Comparison of ENCODE assay signal across 10 mouse cellular contexts in genomic region chr8:118979800-118980199, GRCm38 (mm10).
DNase-seq lines count a peak whose midpoint lies in the region; ATAC-seq lines count a peak whose summit lies in the region.
"Had no signal": no experiment of that assay in that cellular context is flagged by ENCODE, and none has a peak within 500 bp of the region (broad histone marks: within the 10 kb centered on the region; RNA-seq: fewer than 3 reads in every experiment).

No protein-coding gene starts in this region.

- no peaks in the 10 kb centered on the region for H3K9me3 ChIP-seq in kidney, embryonic 15.5 days (replicated peaks)
- H3K9me3 ChIP-seq: embryonic facial prominence, embryonic 15.5 days had no signal

- H3K4me1 ChIP-seq in kidney, embryonic 15.5 days: no peaks in the 10 kb centered on the region
- H3K4me1 ChIP-seq: embryonic facial prominence, embryonic 15.5 days; limb, embryonic 13.5 days had no signal

- H3K36me3 ChIP-seq in kidney, embryonic 15.5 days: no peaks in the 10 kb centered on the region
- H3K36me3 ChIP-seq: embryonic facial prominence, embryonic 15.5 days; limb, embryonic 13.5 days had no signal

- ATAC-seq in kidney, embryonic 15.5 days (replicated peaks; ENCODE audit: low FRiP score): no peak

- H3K4me2 ChIP-seq in kidney, embryonic 15.5 days: no peak overlapping the region
- H3K4me2 ChIP-seq: embryonic facial prominence, embryonic 15.5 days; limb, embryonic 13.5 days had no signal

- no peaks in the 10 kb centered on the region for H3K27me3 ChIP-seq in kidney, embryonic 15.5 days
- H3K27me3 ChIP-seq: embryonic facial prominence, embryonic 15.5 days had no signal

- 23% methylated on average over 5 of the region's 5 CpGs for WGBS in kidney, embryonic 15.5 days

- no peak overlapping the region for H3K9ac ChIP-seq in kidney, embryonic 15.5 days
- H3K9ac ChIP-seq: embryonic facial prominence, embryonic 15.5 days; limb, embryonic 13.5 days had no signal

- H3K4me3 ChIP-seq in kidney, embryonic 15.5 days (replicated peaks): no peak overlapping the region
- H3K4me3 ChIP-seq: embryonic facial prominence, embryonic 15.5 days; limb, embryonic 13.5 days had no signal

- no peak overlapping the region for H3K27ac ChIP-seq in kidney, embryonic 15.5 days
- H3K27ac ChIP-seq: embryonic facial prominence, embryonic 15.5 days; limb, embryonic 13.5 days had no signal

- DNase-seq in adrenal gland, adult 2 months: peak; percentile 6
- no peak for DNase-seq in adrenal gland, adult 8-10 months
- peak; percentile 30 for DNase-seq in kidney, postnatal 4 days
- peak; percentile 59 for DNase-seq in ES-CJ7 (ENCODE audit: low read depth, low spot score)
- peak; percentile 51 for DNase-seq in embryo, embryonic 10 days (ENCODE audit: low spot score)
- peak; percentile 17 for DNase-seq in right cerebral cortex, postnatal 25 days
- no peak for DNase-seq in ovary, postnatal 10 days (ENCODE audit: low spot score)

Comparison
In these comparisons a context has a peak if more than half of its experiments do, and no peak if none do; other contexts are left out.
1. DNase-seq: peak in adrenal gland, adult 2 months (single experiment), kidney, postnatal 4 days (2 of 2), ES-CJ7 (single experiment), embryo, embryonic 10 days (single experiment) and right cerebral cortex, postnatal 25 days (single experiment); none in adrenal gland, adult 8-10 months (single experiment) and ovary, postnatal 10 days (single experiment).